Mouse (Mus musculus) gastrocnemius, postnatal 10 days (tissue): ENCODE measurements at regions not wholly inside any gene's neighbourhood (a gene's known extent, or its start where the extent isn't known, plus 50 kb on each side); places are given as distances from the start of the nearest gene placed in this dataset.

Experiments used
- DNase-seq: peaks from one replicate; pipeline ENCODE4 v3.0.0; 2021; ENCODE audit warnings: mixed read lengths

GRCm38 (mm10) chr19:18444324-18444723 is 187.3 kb downstream of the Ostf1 start:
- DNase-seq, result no peak

GRCm38 (mm10) chr19:18436351-18436750 is 195.3 kb downstream of the Ostf1 start:
- no peak for DNase-seq

GRCm38 (mm10) chr19:18420381-18420785 is 211.2 kb downstream of the Ostf1 start:
- peak; percentile 11 for DNase-seq

- no peak for DNase-seq
These were observed 213.1 kb downstream of the Ostf1 start for GRCm38 (mm10) chr19:18418548-18418947.

DNA sequence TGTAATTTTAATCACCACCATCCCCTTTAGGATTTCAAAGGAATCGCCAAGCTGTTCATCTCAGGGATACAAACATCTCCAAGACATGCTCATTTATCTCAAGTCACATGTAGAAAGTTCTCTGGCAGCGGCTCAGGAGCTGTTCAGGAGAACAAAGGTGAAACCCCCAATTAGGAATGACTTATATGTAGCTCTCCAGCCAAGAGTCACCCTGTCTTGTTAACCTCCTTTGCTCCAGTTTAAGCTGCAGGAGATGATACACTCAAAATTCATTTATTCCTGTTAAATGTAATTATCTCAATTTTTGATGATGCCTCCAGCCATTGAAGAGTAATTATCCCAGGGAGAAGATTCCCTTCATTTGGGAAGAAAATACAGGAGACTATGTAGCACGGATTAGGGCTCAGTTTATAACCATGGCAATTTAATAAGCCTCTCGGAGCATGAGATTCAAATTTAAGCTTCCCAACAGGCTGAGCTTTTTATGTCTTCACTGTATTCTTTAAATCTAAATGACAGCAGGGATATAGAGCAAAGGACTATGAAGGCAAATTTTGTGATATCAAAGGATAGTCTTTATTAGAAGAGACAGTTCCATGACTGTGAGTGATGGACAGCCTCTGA is 254.0 kb downstream of the Ostf1 start:
- no peak for DNase-seq

DNA sequence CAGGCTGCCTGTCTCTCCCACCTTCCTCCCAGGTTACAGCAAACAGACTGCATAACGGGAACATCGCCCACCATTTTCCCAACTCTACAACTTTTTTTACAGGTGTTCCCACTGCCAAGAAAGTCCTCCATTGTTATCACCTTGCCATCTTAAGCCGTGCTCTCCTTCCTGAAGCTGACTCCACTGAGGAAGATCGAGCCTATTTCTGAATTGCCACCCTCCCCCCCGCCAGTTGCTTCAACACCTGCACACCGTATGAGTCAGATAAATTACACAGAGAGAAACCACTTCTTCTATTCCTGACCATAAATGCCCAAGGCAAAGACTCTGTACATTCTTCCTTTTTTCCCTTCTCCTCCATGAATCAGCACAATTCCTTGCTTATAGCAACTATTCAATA is 263.0 kb downstream of the Ostf1 start:
- no peak for DNase-seq

GRCm38 (mm10) chr19:18353960-18354359 is 277.7 kb downstream of the Ostf1 start:
- no peak for DNase-seq

DNA sequence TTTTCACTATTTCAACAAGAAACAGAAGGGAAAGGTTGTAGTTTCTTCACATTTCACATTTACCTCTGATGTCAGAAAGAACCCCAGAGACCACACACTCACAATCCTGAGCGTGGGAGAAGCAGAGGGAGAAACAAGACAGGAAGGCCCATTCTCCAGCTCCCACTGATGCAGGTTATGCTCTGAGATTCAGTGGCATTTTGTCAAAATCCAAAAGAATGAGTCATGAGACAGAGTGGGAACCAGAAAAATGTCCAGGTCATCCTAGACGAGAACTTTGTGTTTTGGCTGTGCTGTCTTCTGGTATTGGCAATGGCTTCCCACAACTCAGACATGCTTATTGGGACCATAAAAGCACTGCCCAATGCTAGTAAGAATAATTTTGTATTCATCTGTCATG is 285.9 kb downstream of the Ostf1 start:
- DNase-seq, result no peak

- DNase-seq, result no peak
These were observed 288.0 kb downstream of the Ostf1 start for GRCm38 (mm10) chr19:18343647-18344046.

GRCm38 (mm10) chr19:18343003-18343402 is 288.6 kb downstream of the Ostf1 start:
- DNase-seq, result no peak

- no peak for DNase-seq
These were observed 293.6 kb downstream of the Ostf1 start for GRCm38 (mm10) chr19:18337819-18338555.

DNA sequence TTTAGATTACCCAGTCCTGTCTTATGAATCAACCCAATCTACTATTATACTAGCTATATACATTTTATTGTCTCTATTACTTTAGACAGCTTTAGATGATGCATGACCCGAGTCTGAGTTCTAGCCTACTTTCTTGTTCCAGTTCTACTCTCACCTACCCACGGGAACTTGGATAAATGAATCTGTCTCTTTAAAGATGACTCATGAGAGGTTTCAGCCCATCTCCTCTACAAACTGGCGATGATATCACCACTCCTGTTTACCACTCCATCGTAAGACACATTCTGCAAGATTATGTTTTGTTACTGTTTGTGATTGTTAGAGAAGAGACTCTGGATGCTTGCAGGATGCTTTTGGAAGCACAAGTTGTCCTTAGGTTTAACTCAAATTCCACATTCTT is 295.0 kb downstream of the Ostf1 start:
- DNase-seq, result no peak

- no peak for DNase-seq
These were observed 297.0 kb downstream of the Ostf1 start for GRCm38 (mm10) chr19:18334639-18335038.

- DNase-seq, result no peak
These were observed 299.8 kb downstream of the Ostf1 start for GRCm38 (mm10) chr19:18331811-18332210.

- DNase-seq, result no peak
These were observed 302.2 kb downstream of the Ostf1 start for GRCm38 (mm10) chr19:18329421-18329820.

- no peak for DNase-seq
These were observed 313.2 kb downstream of the Ostf1 start for GRCm38 (mm10) chr19:18318391-18318944.

- DNase-seq, result no peak
These were observed 358.2 kb downstream of the Ostf1 start for GRCm38 (mm10) chr19:18273415-18273814.

GRCm38 (mm10) chr19:18255074-18255684 is 376.4 kb downstream of the Ostf1 start:
- no peak for DNase-seq

DNA sequence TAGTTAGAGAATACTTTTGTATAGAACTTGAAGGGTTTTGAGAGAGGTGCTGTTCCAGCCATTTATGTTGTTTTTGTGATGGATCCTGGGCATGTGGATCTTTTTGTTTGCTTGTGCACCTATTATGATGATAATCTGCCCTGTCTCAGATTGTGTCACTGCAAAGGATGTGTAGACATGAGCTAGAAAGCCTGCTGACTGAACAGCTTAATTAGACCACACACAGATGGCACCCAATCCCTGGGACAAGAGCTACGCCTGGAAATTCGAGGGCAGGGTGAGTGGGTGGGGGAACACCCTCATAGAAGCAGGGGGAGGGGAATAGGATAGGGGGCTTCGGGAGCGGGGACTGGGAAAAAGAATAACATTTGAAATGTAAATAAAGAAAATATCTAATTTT is 378.3 kb downstream of the Ostf1 start:
- no peak for DNase-seq
